Mouse (Mus musculus): ENCODE results near the gene Snapc2.

Gene Snapc2

GRCm38 (mm10) chr8:4265160-4265914 lies 12.5 kb downstream of the Snapc2 start:
- DNase-seq (ENCODE audit: low spot score): no peak

GRCm38 (mm10) chr8:4267627-4268026 lies 14.7 kb downstream of the Snapc2 start:
- DNase-seq (ENCODE audit: low spot score): peak; percentile 45

- no peak for DNase-seq (ENCODE audit: low spot score)
Measured at GRCm38 (mm10) chr8:4269609-4270008, 16.7 kb downstream of the Snapc2 start.

GRCm38 (mm10) chr8:4275275-4276110 lies 22.6 kb downstream of the Snapc2 start, which contains the start of gene Timm44:
Gene Timm44, minus strand, starts transcription at chr8:4275913.
- peak; percentile 97 for DNase-seq (ENCODE audit: low spot score)

GRCm38 (mm10) chr8:4276111-4276465 lies 23.2 kb downstream of the Snapc2 start:
- no peak for DNase-seq (ENCODE audit: low spot score)

- DNase-seq (ENCODE audit: low spot score): no peak
Measured at GRCm38 (mm10) chr8:4292738-4293137, 39.9 kb downstream of the Snapc2 start.

GRCm38 (mm10) chr8:4297822-4298221 lies 44.9 kb downstream of the Snapc2 start:
- DNase-seq (ENCODE audit: low spot score): no peak

- DNase-seq (ENCODE audit: low spot score): no peak
Measured at GRCm38 (mm10) chr8:4304124-4304547, 51.3 kb downstream of the Snapc2 start.

Measured in retina, embryonic 14.5 days (tissue).